Mouse (Mus musculus) frontal cortex, postnatal 25 days (tissue): ENCODE results near the gene Hspb11.

Source experiments
- DNase-seq, 2 experiments: peaks; one replicate each; pipeline ENCODE4 v3.0.0; 2022; ENCODE audit warnings: low spot score in 2 of 2

Gene Hspb11

DNA sequence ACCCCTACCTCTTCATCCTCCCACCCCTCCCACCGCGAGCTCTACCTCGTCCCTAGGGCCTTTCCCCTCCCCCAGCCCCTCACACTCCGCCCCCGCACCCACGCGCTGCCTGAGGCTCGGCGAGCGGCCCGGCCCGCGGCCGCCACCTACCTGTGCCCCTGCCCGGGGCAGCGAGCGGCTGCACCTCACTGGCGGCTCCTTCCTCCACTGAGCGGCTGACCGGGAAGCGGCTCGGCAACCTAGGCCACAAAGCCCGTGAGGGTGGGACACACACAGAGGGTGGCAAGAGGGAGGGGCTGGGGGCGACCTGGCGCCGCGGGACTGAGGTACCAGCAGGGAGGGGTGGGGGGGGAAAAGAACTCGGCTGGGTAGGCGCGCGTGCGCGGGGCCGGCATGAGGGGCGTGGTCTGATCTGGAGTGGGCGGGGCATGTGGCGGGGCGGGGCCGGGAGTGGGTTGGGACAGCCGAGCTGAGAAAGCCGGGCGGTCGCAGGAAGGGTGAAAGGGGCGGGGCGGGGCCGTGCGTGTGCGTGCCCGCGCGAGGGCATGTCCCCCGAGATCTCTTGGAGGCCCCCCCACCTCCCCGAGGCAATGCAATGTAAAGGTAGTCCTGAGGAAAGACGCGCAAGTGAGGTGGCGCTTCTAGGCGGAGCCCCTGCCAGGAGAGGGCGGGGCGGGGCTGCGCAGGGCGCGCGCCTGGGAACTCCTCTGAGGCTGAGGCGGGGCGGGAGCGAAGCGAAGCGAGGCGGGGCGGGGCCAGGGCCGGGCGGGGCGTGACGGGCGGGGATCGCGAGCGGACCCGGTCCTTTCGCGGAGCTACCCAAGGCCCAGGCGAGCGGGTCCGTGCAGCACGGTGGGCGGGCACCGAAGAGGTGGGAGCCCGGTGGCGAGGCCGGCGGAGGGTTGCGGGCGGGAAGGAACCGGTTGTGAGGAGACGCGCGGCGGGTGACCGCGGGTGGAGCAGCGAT, at the start of gene Hspb11, which contains the start of gene Lrrc42:
Gene Hspb11, plus strand, starts transcription at position 469 of the 967 bp plus-strand sequence.
Gene Lrrc42, minus strand, starts transcription at position 408 of the 967 bp plus-strand sequence.
- peak; percentile 85 to 87 for DNase-seq

DNA sequence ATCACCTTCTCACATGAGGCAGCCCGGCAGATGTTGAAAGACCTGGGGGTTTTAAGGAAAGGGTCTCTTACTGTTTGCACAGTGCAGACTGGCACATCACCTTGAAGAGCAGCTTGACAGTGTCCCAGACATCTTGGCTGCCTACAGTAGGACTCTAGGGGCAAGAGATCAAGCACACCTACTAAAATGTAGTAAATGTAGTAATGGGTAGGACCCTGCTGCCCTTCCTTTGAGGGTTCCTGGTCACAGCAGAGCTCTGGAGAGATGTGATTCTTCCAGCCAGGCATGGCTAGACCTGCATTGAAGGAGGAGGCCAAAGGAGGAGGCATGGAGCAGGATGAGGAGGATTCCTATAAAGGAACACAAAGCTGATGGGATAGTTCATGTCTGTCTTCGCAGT, 46.4 kb upstream of the Hspb11 start:
- no peak for DNase-seq

DNA sequence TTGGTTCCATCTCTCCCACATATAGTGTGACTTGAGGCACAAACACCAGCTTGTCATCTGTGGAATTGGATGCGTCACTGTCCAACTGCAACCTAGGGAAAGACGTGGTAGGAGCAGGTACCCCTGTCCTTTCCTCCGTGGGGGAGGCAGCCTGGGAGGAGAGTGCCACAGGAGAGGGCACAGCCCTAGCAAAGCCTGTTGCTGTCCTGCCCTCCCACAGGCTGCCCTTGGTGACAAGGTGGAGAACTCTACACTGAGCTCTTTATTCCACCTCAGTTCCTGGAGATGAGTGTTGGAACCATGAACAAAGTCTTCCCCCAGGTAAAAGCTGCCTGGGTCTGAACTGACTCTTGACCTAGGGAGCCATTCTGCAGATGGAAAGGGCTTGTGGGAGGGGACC, 44.5 kb upstream of the Hspb11 start, which contains the start of gene Ldlrad1:
Gene Ldlrad1, plus strand, starts transcription at position 301 of the 400 bp plus-strand sequence.
- no peak for DNase-seq

DNA sequence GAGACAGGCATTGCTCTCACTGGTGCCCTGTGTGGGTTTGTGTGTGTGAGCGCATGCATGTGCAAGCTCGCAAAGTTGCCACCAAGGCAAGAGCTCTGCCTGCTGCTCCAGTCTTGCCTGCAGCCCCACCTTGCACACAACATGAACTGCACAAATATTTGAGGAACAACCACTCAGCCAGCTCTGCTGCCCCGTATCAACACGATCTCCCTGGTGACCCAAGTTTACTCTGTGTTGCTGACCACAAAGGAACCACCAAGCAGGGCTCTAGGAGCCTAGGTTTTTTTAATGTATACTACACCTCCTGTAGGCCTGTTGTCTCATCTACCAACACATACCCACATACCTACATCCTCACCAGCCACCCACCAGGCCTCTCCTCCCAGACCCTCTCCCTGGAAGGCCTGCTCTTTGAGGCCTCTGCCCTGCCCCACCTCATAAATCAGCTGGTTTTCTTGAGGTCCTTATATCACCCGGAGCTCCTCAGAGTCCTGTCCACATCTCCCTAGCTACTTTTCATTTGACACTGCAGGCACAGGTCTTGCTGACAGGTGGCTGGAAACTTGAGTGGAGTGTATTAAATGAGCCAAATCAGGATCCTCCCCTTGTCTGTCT, 42.8 kb upstream of the Hspb11 start:
- DNase-seq = no peak

DNA sequence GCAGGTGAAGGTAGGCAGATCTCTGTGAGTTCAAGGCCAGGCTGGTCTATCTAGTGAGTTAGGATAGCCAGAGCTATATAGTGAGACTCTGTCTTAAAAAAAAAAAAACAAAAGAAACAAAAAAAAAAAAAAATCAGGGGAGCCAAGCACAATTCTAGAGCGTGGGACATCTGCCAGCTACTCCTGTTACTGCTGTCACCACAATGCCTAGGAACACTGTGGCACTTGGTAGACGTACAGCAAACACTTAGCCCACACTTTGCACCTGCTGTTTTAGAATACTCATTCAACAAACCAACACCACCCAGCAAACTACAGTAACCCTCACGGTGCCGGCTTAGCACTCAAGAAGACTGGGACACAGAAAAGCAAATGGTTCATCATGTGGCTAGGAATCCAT, 41.9 kb upstream of the Hspb11 start:
- DNase-seq = no peak

DNA sequence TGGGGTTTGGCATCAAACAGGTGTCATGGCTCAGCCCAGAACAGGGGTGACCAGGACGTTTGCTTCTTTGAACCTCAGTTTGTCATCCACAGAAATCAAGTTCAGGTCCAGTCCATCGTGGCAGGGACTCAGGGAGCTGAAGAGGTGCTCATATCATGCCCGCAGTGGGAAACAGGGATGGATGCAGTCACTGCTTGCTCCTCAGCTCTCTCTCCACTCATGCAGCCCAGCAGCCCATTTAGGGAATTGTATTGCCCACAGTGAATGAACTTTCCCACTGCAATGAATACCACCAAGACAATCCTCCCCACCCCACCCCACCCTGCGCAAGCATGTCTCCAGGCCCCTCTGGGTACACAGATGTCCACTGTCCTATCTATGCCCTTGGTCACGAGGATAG, 41.5 kb upstream of the Hspb11 start:
- no peak for DNase-seq

DNA sequence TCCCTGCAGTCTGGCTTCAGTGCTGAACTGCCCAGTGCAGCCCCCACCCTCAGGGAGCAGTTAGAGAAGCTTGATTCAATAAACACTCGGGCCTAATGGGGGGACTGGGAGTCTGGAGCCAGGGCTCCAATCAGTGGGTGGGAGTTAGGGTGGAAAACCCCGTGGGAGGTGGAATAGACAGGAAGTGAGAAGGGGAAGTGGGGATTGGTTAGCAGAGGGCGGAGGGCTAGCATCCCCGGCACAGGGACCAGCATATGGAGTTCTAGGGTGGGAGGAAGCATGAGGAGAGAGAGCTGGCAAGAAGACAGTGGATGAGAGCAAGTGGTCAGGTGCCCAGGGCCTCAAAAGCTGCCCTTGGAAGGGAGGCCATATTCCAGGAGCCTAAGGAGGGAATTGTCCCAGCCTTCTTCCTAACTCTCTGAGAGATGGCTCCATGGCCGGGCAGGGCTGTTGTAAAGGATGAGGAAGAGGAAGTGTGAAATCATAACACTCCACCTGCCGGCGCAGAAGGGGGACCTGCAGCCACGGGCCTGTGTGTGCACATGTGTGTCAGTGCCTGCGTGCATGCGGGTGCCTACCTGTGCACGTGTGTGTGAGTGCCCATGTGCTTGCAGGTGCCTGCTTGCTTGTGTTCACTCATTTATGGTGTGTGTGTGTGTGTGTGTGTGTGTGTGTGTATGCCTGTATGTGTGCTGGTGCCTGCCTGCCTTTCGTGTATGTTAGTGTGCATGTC, 39.9 kb upstream of the Hspb11 start:
- DNase-seq = no peak

DNA sequence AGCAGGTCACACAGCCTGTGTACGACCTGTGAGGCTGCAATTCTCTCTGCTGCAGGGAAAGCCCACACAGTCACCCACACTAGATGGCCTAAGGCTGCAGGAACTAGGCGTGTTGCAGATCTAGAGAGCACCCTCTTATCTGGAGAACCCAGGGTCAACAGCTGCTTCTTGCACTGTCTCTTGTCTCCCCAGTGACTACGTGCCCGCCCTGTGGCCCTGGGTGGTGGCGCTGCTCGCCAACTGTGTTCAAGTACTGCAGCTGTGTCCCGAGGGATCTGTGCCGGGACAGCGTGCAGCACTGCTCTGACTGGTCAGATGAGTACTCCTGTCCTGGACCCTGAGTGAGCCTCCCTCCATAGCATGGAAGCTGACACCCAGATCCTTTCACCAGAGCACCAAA, 35.8 kb upstream of the Hspb11 start:
- no peak for DNase-seq

DNA sequence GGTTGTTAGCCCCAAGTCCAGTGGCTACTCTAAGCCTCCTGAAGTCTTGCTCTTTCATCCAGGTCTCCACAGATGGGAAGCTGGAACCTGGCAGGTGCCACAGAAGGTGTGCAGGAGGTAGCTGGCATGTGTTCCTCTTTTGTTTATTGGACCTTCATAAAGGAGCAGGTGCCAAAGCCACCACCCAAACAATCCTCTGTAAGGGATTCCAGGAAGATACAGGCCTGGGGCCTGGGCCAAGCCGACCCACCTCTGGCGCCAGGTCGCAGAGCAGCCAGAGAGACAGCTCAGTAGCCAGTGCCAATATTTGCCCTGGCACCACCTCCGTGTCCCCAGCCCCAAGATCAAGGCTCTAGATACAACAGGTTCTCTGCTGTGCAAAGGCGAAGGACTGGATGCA, 31.9 kb upstream of the Hspb11 start:
- DNase-seq = no peak

DNA sequence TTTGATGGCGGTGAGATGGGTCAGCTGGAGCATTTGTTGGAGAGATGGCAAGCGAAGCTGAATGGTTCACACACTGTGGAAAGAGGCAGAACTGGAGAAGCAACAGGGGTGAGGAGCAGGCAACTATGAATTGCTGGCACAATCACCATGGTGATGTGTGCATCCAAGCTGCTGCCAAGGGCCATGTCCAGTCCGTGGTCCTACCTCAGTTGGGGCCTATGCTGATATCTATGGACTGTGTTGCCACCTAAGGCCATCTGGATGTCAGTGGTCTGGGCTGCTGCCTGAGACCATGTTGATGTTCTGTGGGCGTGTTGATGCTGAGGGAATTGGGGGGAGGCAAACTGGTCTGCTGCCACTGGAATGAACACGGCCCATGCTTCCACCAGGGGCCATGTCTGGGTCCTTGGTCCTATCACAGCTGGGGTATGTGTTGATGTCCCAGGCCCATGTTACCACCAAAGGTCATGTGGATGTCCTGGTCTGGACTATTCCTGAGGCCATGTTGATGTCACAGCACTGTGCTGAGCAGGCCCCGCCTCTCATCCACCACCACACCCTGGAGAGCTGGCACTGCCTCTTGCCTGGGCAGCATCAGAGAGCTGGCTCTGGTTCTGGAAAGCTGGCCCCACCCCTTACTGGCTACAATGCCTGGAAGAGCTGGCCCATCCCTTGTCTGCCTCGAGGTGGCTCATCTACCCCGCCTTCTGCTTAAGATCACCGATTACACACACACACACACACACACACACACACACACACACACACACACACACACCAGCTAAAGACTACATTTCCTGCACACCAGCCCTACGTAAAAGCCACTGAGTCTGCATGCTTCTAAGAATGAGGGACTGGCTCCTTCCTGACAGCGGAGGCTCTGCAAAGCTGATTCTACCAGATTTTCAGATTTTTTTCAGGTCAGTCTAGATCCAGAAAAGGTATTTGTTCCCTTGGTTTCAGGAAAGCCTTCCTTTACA, 29.9 kb upstream of the Hspb11 start:
- DNase-seq = no peak

DNA sequence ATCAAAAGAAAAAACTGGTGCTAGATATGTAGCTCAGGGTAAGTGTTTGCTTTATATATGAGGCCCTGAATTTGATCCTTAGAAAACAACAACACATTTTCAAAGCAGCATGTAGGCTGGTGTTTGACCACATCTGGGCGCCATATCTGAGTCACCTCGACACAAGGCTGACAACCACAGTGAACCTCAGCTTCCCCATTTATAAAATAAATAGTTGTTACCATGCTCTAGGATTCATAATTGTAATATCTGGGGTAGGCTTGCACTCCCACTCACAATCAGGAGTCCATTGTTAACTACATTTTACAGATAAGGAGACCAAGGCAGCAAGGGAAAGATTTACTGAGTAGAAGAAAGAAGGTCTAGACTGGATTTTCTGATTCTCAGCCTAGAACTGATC, 27.1 kb upstream of the Hspb11 start:
- no peak for DNase-seq

DNA sequence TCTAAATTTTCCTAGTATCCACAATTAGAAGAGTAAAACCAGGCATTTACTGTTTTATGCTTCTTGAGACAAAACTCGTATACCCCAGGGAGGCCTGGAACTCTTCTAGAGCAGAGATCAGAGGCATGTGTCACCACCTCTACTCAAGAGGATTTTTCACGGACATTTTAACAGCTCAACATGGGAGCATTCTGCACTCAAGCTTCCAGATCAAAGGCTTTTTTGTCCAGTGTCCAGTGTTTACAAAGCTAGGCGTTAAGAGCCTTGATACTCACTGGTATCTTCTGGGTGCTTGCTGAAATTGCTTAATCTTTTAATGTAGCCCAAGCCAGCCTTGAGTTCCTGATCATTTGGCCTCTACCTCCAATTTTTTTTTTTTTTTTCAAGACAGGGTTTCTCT, 21.2 kb upstream of the Hspb11 start:
- DNase-seq = no peak

DNA sequence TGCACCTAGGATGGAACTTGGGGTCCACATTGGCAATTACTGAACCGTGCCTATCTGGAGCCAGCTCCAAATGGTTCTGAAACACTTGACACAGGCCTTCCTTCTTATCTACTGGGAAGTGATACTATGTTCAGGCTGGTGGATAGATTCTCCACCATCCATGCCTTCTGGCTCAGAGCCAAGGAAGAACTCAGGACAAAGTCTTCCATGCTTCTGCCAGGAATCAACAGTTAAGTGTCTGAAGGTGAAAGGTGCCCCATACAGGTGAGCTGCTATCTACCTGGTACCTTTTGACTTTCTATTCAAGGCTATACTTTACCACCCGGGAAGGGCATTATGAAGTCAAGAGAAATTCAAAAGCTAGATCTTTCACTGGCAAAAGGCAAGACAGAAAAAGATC, 15.1 kb upstream of the Hspb11 start:
- DNase-seq = no peak

DNA sequence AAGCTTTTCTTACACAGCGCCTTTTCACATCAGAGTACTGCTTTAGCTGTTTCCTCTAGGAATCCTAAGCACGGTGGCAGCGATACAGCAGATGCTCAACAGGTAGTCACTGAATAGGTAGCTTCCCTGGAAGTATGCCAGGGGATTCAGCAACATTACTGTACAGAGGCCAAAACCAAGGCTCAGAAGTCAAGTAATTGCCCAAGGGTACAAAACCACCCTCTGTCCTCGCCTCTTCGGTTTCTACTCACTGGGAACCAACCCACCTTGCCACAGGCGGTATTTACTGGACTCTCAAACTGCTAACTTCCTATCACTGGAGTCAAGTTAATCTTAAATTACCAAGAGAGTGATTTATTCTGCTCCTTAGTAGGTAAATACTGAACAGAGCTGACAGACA, 13.2 kb upstream of the Hspb11 start:
- DNase-seq = no peak

DNA sequence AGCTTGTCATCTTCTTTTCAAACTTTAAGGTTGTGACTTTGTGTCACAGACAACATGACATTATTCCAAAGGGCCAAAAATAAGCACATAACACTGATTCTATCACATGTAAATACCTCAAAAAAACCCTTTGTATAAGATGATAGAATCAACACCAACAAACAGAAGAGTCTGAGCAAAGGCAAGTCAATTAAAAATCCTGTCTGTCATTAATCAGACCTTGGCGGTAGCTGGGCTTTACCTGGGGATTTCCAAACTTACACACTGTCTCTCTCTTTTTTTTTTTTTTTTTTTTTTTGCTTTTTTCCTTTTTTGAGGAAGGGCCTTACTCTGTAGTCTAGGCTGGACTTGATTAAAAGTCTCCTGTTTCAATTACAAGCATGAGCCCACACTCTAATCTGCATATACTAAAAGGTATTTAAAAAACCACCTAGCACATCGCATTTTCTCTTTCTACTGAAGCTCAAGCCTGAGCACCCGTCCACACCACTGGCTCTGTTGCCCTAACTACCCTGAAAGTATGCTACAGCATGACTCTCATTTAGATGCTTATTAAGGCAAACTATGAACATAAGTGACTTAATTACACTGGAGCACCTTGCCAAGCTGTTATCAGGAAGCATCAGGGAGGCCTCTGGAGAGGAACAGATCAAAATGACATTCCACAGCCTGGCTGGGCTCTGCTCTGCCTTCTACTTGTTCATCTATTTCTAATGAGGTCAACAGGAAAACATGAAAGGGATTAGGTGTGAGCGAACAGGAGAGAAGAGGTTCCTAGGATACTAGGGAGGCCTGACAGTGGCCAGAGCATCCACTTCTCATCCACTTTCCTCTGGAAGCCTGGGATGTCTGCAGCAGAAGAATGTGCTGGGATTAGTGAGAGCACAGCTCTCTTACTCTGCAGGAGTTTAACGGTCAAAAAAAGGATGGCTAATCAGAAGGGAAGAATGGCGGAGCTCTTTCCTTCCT, 9.7 kb upstream of the Hspb11 start:
- DNase-seq = no peak

DNA sequence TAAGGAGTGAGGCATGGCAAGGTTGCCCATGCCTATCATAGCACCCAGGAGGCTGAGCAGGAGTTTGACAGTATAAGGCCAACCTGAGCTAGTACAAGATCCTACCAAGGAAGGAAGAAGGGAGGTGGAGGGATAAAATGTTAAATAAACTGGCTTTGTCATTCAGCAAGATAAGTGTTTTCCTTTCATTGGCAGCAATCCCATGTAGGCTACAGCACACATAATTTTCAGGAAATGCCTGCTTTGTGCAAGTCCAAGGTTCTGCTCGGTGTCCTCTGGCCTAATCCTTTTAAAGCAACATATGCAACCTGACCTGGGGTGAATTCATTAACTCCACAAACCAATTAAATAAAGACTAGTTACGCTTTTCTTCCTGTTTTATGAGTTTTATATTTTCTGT, 8.0 kb upstream of the Hspb11 start:
- DNase-seq = no peak

DNA sequence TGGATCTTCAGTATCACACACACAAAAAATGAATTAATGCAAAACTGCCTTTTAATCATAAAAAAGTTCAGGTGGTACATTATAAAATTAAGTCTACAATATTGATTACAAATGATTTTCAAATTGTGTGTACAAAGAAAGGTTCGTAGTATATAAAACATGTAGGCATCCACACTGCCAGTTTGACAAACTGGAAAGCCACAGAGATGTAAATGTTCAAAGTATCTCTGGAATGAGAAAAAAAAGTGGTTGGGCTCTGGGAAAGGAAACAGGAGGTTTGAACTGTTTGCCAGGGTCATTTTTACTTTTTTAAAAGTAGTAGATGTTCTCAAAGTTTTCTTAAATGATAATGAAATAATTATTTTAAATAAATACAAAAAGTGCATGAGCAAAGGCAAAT, 7.4 kb upstream of the Hspb11 start:
- DNase-seq = no peak

DNA sequence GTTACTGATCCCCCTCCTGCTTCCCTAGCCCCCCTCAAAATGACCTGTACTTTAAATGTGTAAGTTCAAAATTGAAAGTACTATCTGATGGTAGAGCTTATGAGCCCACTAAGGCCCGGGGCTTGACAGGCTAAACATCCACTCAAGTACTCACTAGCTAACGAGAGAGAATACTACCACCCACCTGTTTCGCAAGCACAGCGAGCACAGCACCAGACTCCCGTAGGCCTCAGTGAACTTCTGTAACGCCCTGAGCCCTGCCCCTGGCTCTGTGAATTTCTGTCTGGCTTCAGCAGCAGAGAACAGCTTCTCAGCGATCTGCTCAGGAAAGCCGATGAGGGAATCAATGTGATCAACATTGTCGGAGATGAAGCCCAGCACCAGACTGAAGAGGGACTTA, 6.3 kb upstream of the Hspb11 start:
- DNase-seq = no peak

DNA sequence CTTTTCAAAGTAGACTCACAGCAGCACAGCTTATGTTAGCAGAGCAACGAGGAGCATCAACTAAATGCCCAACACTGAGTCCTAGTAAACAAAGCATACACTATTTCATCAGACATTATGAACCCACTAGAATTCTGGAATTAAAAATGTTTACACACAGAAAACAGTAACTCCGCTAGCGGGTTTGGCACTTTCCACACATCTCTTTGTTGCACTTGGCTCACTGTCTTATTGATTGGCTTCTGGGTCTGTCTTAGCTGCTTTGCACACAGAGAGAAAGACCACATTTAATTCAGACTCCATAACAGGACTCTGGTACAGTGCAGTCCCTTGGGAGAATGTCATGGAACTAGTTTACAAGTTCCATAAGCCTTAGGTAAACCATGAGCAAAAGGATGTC, 5.3 kb upstream of the Hspb11 start:
- DNase-seq = no peak

DNA sequence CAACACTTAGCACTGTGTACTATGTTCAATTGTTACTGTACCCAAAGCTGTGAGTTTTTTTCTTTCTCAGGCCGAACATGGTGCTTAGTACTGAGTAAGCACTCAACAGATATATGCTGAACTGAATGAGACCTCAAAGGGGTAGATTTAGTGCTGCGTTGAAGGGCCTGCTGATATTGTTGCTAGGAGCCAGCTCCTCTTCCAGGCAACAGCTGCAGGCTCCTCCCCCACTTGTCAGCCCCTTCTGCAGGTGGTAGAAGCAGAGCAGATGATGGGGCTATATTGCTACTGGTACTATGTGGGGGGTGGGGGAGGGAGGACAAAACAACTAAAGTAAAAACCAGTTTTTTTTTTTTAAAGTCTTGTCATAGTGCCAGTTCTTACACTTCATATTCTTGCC, 3.9 kb upstream of the Hspb11 start:
- DNase-seq = no peak
